Mouse (Mus musculus): ENCODE results near the gene Bcl11a.
"Not testable (repeated sequence)": the region's sequence is repeated elsewhere in the genome, so short reads cannot be mapped to it uniquely, and the experiment has no call there.

Bcl11a gene

DNA sequence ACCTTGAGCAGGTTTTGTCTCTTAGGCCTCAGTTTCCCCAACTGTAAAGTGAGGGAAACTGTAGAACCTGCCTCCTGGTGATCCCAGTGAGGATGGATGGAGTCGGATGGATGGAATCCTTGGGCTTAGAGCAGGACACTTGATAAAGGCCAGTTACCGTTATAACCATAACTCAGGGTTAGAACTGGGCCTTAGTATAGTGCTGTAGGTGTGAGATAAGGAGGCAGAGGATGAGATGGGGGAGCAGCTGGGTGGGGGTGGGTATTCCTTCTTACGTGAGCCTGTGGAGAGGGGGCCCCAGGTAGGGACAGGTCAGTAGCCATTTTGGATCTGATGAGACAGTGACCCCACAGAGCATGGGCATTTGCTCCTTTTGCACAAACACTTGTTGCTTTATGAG lies 23.8 kb downstream of the Bcl11a start:
- DNase-seq, result no peak

DNA sequence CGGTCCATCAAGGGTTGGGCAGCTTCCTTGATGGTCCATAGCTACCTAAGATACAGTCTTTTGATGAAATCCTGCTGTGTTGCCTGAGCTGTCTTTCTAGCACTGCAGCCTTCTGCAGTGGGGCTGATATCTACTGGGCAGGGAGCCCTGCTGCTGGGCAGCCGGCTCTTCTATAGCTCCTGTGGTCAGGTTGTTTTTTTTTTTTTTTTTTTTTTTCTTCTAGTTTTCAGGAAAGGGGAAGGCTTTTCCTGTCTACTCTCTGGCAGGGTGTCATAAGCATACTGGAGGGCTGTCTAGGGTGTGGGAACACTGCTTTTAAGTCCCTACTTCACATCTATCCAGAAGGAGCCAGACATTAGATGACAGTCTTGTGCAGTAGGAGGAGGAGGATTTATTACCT lies 24.5 kb downstream of the Bcl11a start:
- DNase-seq, result no peak

DNA sequence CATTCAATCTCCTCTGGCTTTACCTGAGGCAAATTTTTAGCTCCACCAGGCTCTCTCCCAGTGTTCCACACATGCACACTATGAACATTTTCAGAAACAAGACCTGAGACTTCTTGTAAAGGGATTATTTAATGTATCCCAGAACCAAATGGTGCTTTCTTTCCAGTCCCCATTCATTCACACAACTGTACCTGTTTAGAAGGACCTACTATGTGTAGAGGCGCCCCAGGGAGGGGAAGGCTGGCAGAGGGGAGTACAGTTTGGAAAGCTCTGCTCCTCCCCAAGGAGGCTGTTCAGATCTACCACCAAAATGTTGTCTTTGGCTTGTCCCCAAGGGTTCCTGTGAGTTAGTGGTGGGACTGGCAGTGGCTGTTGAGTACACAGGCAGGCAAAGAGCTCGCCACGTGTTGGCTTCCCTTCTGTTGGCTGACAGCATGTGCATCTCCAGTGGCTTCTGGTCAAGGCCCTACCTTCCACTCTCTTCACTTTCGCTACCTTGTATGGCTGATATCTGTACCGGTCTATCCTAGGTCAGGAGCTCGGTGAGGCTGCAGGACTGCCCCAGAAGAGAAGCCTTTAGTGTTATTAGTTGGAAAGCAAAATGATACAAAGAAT lies 25.4 kb downstream of the Bcl11a start:
- DNase-seq, result no peak

DNA sequence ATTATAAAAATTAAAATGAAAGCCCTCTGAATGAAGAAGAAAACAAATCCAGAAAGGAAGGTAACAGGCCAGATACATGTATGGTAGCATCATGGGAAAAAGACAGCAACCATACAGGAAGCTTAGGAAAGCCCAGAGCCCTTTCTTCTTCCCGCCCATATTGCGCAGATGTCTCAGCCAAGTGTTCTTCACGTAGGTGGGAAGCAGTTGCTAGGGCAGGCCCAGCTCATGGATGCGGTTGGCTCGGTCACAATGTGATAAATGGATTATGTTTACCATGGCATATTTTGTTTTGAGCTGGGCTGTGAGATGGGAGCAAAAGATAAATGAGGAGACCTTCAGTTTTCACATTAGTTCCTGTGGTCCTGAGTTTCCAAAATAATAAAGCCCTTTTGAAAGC lies 29.6 kb downstream of the Bcl11a start:
- DNase-seq, result no peak

DNA sequence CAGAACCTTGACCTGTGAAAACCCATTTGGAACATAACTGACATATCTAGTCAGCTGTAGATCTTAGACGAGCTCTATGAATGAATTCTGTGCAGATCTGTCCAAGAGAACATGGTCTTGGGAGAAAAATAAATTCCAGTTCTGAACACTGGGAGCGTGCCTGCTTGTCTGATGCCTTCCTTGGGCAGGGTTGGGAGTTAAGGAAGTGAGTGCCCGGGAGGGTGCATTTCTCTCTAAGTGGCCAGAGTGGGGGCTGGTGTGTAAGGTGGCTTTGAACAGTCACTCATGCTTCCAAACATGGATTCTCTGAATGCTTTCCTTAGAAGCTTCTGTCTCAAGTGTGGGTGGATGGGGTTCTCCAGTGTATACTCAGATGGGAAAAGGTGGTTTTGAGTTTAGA lies 31.1 kb downstream of the Bcl11a start:
- DNase-seq, result no peak

DNA sequence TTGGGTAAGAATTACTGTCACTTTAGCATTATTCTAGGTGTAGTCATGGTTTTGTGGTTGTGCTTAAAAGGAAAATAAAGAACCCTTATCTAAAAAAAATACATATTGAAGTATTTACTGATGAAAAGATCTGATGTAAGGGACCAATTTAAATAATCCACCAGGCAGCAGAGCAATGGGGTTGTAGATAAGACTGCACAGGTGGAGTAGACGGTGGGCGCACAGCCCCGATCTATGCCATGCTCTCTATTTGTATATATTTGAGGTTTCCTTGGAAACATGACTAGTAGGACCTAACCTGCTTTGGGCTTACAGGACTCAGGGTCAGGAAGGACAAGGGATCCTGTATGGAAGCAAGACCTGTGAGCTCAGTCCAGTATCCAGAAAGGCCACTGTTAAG lies 31.5 kb downstream of the Bcl11a start:
- DNase-seq, result no peak

DNA sequence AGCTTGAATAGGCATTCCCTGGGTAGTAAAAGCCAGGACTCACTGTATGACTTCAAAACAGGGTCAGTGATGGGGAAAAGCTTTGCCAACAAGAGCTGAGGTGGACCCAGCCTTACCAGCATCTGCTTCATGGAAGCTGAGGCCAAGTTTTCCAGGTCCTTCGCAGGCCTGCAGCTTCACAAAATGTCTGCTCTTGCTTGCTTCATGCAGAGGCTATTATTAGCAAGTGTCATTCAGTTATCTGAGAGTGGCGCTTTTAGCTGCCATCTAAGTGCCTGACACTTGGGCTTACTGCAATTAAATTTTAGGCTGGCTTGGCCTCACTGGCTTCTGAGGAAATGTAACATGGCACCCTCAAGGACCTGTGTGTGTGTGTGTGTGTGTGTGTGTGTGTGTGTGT lies 32.3 kb downstream of the Bcl11a start:
- no peak for DNase-seq

DNA sequence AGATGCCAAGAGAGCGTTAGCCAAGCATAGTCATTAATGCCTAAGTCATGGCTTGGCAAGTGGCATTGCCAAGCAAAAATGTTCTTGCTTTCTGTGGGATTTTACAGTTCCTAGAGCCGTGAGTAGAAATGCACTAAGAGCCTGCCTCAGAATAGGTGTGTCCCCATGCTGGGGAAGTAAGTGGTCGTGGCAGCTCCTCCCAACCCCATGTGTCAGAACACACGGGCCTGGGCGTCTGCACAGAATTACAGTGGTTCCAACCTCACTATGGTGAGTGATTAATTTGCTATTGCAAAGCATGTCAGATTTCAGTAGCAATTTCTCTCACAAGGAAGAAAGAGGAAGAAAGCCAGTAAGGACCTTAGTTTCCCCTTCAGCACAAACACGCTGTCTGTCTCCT lies 33.9 kb downstream of the Bcl11a start:
- DNase-seq, result no peak

DNA sequence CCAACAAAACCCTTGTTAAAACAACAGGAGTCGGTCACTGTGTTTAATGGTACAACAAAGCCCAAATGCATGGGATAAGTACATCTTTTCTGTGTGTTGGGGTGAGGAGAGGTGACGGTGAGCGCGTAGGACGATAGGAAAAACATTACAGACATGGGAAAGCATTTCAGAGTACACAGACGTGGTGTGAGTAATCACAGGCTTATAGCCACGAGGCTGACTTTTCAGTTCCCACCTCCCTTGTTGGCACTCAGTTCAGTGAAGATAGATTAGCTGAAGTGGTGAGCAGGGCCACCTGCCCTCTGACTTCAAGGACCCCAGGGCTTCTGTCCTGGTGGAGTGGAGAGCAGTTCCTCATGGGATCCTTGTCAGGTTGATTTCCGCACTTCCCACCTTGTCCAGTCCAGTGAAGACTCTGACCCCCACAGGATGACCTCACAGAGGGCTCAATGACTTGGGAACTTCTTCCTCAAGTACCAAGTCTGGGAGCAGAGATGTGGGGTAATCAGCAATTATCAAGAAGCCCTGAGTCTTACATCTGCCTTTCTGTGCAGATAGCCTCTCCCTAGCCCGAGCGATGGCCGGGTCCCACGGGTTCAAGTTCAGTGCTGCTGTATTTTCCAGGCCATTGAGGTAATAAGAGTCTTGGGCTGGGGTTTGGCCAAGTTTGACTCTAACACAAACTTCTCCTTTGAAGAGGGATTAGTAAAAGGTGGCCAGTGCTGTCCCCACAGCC lies 37.3 kb downstream of the Bcl11a start:
- DNase-seq, result no peak

DNA sequence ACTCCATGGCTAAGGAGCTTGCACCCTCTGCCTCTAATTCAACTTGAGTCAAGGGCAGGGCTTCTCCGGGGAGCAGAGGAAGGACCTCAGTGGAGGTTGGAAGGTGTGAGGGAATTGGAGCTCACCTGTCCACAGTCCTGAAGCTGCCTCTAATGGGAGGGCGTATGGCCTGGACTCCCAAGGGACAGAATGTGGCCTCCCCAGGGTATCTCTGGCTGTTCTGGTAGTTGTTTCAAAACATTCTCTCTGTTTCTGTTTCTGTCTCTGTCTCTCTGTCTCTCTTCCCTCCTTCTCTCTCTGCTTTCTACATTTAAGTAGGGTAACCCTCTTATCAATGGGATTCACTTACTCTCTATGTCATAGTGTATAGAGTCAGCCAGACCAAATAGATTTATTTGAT lies 38.2 kb downstream of the Bcl11a start:
- no peak for DNase-seq

DNA sequence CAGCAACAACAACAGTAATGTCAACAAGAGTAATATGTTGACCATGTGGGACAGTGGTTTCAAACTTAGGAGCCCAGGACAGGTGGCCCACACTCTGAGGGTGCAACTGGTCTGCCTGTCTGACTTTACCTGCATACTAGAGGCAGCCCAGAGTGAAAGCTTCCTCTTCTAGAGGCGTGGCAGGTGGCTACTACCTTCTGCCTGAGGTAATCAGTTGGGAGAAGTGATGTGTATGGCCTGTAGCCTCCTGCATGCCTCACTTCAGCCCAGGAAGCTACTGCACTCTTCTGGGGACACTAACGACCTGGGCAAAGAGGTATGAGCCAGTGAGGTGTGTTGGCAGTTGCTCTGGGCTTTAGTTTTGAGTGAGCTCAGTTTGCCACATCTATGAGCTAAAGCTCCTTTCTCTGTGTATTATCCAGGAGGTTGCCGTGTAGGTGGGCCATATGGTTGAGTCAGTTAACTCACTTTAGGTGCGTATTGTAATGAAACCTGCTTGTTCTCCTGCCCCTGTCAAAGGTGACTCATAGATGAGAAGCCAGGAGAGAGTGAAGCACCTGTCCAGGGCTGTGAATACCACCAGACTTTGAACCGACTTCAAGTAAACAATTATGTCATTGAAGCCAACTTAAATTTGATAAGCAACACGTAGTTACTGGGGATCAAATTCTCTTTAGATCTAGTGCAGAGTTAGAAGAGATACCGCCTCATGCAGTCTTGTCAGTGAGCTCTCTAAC lies 38.9 kb downstream of the Bcl11a start:
- no peak for DNase-seq

DNA sequence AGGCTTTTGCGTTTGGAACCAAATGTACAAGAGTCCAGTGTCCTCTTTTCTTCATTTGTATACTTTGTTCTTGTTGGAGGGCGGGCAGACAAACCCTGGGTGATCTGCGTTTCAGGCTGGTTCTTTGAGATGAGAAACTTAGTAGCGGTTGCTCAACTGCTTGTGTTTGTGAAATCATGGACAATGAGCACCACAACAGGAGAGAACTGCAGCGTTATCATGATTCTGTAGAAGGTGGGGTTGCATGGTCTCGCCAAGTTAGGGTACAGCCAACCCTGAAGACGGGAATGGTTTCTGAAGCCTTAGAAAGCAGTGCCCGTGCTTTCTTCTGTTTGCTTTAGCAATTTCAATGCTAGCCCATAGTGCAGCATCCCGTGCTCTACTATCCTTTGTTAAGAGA lies 43.3 kb downstream of the Bcl11a start:
- no peak for DNase-seq

DNA sequence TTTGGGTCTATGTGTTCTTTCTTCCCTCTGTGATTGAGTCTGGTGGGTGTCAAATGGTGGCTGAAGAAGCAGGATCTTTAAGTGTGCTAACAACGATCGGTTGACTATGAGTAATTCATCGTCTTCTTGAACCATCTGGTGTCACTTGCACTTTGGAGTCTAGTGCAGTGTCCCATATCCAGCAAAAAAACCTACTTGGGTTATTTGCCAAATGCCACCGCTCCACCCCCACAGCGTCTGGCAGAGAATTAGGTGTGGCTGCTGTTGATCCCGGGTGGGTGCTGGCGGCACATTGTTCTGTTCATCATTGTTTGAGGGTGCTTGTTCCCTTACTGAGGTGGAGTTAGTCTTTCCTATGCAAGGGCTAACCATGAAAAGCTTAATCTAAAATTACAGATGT lies 45.0 kb downstream of the Bcl11a start:
- DNase-seq, result no peak

DNA sequence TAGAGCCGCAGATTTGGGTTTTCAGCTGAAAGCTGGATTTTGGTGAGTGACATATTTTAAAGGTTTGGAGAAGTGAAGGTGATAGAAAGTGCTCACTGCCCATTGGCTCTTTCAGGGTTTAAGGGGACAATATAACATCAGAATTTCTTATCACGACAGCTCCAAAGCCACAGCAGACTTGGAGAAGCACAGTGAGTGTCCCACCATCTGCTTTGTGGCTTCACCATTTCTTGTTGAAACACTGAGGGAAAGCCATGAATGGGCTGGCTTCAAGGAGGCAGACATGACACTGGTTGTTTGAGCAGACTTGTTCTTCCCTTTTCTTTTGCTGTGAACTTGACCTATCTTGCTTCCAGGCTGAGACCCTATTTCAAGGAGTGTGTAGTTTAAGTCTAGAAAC lies 46.1 kb downstream of the Bcl11a start:
- DNase-seq, result no peak

DNA sequence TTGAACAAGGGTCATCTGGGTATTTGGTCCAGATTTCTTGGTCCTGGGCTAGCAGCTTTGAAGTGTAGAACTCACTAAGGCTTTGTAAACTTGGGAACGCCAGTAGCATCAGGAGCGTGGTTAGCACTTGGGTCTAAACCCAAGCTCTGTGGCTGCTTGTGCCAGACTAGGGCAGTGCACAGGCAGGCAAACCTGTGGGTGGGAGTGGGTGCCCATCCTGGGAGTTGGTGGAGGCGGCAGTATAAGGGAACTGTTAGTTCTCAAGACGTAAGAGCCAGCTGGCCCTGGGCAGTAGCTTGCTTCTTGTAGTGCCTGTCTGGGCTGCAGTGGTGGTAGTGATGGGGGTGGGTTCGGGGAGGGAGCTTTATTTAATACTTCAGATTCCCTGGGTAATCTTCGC lies 47.2 kb downstream of the Bcl11a start:
- no peak for DNase-seq

DNA sequence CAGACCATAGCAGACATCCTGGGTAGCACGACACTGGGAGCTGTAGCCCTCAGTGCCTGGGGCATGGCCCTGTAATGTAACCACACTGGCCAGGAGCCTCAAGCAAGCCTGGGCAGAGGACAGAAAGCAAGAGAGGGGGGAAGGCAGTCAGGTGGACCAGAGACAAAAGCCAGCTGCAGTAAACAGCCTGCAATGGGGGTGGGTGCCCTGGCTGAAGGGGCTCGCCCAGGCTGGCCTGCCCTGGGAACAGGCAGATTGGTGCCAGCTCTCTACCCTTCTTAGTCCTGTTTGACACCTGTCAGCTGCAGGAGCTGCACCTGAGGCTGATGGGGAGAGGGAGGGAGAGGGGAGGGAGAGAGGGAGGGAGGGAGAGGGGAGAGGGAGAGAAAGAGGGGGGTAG lies 50.1 kb downstream of the Bcl11a start:
- DNase-seq, result no peak

DNA sequence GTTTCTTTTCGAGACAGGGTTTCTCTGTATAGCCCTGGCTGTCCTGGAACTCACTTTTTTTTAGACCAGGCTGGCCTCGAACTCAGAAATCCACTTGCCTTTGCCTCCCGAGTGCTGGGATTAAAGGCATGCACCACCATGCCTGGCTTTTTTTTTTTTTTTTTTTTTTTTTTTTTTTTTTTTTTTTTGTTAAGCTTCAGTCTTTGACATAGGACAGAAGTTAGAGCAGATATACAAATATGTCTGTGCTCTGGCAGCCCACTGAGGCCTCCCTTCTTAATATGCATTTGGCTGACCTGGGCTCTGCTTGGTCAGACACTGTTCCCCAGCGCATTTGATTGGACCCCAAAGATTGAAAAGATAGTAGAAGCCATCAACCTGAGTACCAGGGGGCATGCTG lies 51.0 kb downstream of the Bcl11a start:
- not testable (repeated sequence) for DNase-seq

DNA sequence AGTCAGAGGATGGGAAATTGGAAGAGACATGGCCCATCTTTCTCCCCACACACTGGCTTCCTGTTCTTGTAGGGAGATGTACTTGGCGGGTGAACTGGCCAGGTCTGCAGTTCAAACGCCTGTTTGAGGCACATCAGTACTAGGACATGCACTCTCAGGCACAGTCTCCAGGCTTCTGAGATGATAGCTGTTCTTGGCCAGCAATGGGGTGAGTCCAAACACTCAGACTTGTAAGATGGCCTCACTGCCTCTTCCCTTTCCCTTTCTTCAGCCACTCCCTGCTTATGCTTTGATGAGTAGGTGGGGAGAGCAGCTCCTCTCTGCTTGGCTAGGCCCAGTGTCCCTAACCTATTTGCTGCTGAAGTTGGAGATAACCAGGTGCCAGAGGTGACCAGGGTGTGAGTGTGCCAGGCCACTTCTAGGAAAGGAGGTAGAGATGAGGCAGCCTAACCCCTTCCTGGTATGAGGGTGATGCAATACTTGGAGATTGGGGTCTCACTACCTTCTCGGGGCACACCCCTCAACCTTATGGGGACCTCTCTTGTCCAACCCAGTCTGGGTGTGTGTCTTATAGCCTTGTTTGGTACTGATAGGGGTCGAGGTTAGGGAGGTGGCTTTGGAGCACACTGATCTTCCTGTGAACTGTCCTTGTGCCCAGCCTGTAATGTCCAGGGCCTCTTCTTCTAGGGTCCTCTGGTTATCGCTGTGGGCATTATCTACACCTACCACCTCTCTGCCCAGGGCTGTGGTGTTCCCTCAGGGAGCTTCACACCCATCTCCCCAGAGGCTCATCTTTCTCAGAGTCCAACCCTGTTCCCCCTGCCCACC lies 51.7 kb downstream of the Bcl11a start:
- DNase-seq, result no peak

DNA sequence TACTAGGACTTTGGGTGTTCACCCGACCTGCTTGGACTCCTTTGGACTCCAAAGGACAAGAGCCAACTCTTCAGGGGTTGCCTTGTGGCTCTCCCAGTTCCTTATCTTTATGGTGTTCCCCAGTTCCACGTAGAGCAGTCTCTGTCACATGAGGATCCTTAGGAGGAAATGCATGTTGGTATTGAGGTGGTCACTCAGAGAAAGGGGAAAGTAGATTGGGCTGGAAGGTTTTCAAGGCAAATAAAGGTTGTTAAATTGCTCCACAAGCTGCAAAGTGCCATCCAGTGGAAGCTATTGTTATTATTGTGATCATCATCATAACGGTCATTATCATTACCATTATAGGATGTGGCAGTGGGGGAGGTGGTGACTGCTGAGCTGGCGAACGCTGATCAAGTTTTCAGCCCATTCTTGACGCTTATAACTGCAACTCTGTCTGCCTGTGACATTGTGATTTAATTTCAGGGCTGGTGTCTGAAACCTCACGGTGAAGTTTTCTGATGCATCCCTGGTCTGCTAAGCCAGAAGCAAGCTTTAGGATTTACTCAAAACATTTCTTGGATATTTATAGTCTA lies 52.4 kb downstream of the Bcl11a start:
- DNase-seq, result no peak

DNA sequence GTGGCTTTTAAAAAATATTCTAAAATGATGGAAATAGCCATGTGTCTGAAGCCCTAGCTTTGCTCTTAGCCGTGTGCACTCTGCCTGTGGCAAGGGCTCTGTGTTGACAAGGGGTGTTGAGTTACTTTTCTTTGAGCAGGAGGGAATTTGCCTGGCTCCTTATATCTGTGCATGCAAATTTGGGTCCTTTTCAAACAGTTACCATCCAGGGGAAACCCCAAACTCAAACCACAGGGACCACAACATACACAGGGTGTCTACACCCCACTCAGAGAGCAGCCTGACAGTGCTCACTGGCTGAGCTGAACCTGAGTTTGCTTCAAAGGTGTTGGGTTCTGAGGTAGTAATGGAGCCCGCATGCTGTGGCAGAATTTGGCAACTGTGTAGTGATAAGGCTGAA lies 54.0 kb downstream of the Bcl11a start:
- no peak for DNase-seq

DNA sequence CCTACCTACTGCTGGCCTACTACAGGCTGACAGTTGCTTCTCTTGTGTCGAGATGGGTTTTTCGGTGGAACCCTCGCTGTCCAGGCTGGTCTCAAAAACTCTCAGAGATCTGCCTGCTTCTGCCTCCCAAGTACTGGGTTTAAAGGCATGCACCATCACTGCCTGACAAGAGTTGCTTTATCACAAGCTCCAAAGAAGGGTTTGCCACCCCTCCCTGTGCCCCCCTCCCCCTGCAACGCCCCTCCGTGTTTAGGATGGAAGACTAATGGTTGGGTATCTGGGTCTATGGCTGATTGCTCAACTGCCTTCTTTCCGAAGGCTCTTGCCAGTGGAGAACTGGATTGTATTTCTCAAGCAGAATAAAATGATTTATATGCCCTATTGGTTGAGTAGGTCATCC lies 54.5 kb downstream of the Bcl11a start:
- no peak for DNase-seq

DNA sequence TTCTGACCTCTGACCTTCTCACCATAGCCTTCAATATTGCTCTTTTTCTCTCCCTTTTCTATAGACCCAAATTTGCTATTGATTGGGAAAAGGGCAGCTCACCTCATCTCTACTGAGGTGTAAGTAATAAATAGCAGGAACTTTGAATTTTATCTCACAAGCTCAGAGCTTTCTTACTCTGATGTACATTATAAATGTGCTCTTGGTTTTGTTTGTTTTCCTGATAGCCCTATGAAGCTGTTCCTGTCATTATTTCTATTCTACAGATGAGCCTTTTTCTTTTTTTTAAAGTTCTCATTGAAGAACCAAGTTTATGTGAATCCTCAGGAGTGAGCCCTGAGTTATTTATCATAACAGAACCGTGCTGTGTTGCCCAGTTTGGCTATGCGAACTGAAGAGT lies 55.0 kb downstream of the Bcl11a start:
- no peak for DNase-seq

DNA sequence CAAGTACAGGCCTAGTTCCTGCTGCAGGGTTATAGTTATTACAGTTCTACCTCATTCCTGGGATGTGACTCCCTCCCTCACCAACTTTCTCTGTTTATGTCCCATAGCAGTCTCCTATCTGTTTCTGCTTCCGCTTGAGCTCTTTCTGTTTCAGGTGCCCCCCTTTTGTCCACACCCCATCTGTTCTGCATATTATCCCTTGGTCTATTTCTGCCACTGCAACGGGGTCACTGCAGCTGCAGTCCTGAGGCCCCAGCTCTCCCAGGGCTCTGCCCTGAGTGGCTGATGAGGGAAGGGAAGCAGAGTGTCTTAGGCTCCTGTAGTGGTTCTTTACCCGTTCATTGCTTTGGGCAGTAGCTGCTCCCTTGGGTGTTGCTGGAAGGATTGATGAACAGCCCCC lies 55.6 kb downstream of the Bcl11a start:
- no peak for DNase-seq
